Mouse (Mus musculus): Measurements from ENCODE around the gene Sipa1l1. TPM values are rescaled to one million over a fixed set of nuclear protein-coding genes. Genes with fewer than 3 reads are reported as not detected.

The Sipa1l1 gene
- polyA plus RNA-seq, 1 experiment from 2014 or later: 41.7 TPM

DNA sequence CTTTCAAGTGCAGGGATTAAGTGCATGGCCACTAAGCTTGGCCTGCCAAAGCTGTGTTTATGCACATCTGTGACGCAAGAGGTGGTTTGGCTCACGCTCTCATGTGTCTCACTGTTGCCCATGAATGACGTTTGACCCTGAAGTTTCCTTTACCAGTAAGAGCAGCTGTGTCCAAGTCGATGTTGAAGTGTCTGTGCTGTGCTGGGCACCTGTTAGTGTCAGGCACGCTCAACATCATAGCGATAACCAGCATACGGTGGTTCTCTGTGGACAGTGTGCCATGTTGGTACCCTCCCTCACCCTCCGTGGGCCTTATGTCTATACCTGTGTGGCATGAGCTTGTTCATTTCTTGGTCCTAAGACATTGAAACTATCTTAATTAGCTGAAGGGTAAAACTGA is 249.9 kb downstream of the Sipa1l1 start:
- H3K9me3 ChIP-seq: no peaks in the 10 kb centered on the region
- H3K27me3 ChIP-seq: no peaks in the 10 kb centered on the region
- ATAC-seq (ENCODE audit: low FRiP score): no peak
- no peak overlapping the region for H3K4me2 ChIP-seq
- H3K27ac ChIP-seq: no peak overlapping the region
- 93% methylated on average over 8 of the region's 8 CpGs for WGBS
- peaks cover 50% of the 10 kb centered on the region for H3K36me3 ChIP-seq (replicated peaks)
- no peak overlapping the region for H3K9ac ChIP-seq
- H3K4me1 ChIP-seq: no peaks in the 10 kb centered on the region
- no peak overlapping the region for H3K4me3 ChIP-seq (replicated peaks)

DNA sequence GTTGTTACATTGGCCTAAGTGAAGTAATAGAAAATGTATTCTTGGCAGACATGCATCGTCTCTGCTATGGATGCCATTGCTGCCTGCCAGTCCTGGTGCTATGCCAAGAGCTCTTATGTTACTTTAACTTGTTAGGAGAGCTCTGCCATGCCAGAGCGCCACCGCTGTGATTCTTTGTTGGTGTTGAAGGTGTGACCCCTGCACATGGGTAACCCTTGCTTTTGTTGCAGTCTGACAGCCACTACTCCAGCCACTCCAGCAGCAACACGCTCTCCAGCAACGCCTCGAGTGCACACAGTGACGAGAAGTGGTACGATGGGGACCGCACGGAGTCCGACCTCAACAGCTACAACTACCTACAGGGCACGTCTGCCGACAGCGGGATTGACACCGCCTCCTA is 255.7 kb downstream of the Sipa1l1 start:
- no peaks in the 10 kb centered on the region for H3K9me3 ChIP-seq
- no peak for ATAC-seq (ENCODE audit: low FRiP score)
- peaks cover 59% of the 10 kb centered on the region for H3K36me3 ChIP-seq (replicated peaks)
- WGBS: 94% methylated on average over 15 of the region's 15 CpGs
- no peak overlapping the region for H3K27ac ChIP-seq
- H3K27me3 ChIP-seq: no peaks in the 10 kb centered on the region
- H3K4me1 ChIP-seq: no peaks in the 10 kb centered on the region
- H3K4me2 ChIP-seq: no peak overlapping the region
- H3K9ac ChIP-seq: no peak overlapping the region
- H3K4me3 ChIP-seq (replicated peaks): no peak overlapping the region

DNA sequence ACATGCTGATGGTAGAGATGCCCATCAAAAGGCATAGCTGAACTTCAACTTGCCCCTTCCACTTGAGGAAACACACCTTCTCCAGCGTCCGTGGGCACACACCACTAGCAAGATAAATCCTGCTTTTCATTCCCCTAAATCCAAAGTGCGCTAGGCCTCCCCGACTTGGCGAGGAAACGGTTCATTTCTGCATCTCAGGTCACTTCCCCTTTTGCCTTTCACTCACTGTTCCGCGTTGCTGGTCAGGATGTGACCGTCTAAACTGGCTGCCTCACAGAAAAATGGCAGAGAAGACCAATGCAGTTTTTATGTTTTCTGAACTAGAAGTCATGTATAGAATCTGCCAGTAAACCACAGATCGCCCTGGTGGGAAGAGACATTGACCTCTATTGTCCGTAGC is 256.7 kb downstream of the Sipa1l1 start:
- WGBS: 91% methylated on average over 11 of the region's 11 CpGs

DNA sequence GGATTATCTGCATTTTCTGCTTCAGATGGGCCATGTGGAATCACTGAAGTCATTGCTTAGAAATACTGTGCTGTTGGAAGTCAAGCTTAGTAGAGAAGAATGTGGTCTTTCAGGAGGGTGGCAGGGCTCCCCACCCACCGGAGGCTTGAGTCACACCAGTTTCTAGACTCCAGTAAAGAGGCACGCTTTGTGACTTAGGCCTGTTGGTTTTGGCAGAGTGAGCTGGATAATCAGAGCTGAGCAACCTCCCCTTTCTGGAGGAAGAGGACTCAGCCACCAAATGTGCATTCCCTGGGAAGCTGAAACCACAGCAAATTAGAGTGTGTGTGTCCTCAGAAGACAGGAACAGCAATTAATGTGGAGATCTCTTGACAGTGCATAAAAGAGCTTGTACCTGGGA is 258.3 kb downstream of the Sipa1l1 start:
- no peaks in the 10 kb centered on the region for H3K9me3 ChIP-seq
- no peak overlapping the region for H3K27ac ChIP-seq
- 84% methylated on average over 2 of the region's 2 CpGs for WGBS
- H3K9ac ChIP-seq: no peak overlapping the region
- no peak for ATAC-seq (ENCODE audit: low FRiP score)
- peaks cover 45% of the 10 kb centered on the region for H3K36me3 ChIP-seq (replicated peaks)
- no peaks in the 10 kb centered on the region for H3K27me3 ChIP-seq
- no peak overlapping the region for H3K4me3 ChIP-seq (replicated peaks)
- H3K4me1 ChIP-seq: no peaks in the 10 kb centered on the region
- H3K4me2 ChIP-seq: no peak overlapping the region

More for the DNA sequence above, 256.7 kb downstream of the Sipa1l1 start:
- Histone ChIP-seq H3K9me3 (no peaks in the 10 kb centered on the region), H3K36me3 (replicated peaks) (peaks cover 59% of the 10 kb centered on the region), H3K4me1 (no peaks in the 10 kb centered on the region), H3K27ac (no peak overlapping the region), H3K4me3 (replicated peaks) (no peak overlapping the region), H3K9ac (no peak overlapping the region), H3K4me2 (no peak overlapping the region), H3K27me3 (no peaks in the 10 kb centered on the region)
- ATAC-seq (ENCODE audit: low FRiP score): no peak

DNA sequence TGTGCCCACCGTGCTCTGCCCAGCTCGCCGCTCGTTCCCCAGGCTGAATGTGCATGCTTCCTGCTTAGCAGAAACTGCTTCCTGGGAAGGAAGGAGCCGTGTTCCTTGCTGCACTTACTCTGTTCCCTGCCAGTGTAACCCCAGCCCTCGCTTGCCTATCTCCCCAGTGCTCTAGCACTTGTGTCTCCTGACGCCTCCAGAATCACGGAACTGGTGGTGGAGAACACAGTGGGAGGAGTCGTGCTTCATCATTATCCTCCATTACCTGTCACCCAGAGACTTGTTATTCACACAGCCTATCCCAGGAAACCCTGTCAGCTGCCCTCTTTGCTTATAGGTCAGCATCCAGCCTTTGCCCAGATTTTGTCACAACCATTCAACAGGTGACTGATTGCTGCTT is 259.3 kb downstream of the Sipa1l1 start:
- no peak overlapping the region for H3K4me2 ChIP-seq
- peaks cover 42% of the 10 kb centered on the region for H3K36me3 ChIP-seq (replicated peaks)
- H3K9me3 ChIP-seq: no peaks in the 10 kb centered on the region
- WGBS: 93% methylated on average over 9 of the region's 9 CpGs
- no peak overlapping the region for H3K9ac ChIP-seq
- H3K4me1 ChIP-seq: no peaks in the 10 kb centered on the region
- H3K4me3 ChIP-seq (replicated peaks): no peak overlapping the region
- H3K27me3 ChIP-seq: no peaks in the 10 kb centered on the region
- H3K27ac ChIP-seq: no peak overlapping the region
- ATAC-seq (ENCODE audit: low FRiP score): no peak

DNA sequence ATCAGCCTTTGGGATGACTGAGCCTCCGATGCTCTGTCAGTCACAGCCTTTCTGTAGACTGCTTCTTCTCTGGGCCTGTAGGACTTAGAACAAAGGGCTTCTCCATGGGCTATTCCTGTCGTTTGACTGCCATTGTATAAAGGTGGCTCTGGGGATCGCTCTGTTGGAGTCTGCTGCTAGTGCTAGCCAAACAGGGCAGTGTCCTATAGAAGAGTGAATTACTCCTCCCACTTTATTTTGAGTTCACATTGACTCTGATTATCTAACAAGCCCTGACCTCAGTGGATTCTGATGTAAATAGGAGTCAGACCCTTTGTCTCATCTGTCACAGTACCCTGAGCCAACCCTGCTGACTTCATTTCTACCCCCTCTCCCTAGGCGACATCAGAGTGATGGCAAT is 264.2 kb downstream of the Sipa1l1 start:
- no peak overlapping the region for H3K9ac ChIP-seq
- no peak overlapping the region for H3K4me2 ChIP-seq
- no peak for ATAC-seq (ENCODE audit: low FRiP score)
- 39% methylated on average over 4 of the region's 4 CpGs for WGBS
- H3K4me3 ChIP-seq (replicated peaks): no peak overlapping the region
- H3K4me1 ChIP-seq: no peaks in the 10 kb centered on the region; the same call in 1 of the 2 replicates
- H3K27ac ChIP-seq: no peak overlapping the region
- H3K9me3 ChIP-seq: no peaks in the 10 kb centered on the region
- H3K36me3 ChIP-seq (replicated peaks): peaks cover 50% of the 10 kb centered on the region
- no peaks in the 10 kb centered on the region for H3K27me3 ChIP-seq

DNA sequence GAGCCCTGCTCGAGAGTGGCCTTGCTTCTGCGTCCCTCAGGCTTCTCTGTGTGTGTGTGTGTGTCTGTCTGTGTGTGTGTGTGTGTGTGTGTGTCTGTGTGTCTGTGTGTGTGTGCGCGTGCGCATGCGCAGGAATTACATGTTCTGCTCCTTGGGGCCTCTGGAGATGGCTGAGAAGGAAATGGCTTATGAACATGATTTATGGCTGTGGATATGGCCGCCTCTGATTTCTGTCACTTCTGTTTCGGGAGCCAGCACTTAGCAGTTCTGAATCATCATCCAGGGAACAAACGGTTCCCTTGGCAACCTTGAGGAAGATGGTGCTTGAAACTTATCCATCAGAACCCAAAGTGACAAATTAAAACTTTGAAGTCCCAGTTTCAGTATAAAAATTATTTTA is 265.5 kb downstream of the Sipa1l1 start:
- Histone ChIP-seq H3K9ac (no peak overlapping the region), H3K9me3 (no peaks in the 10 kb centered on the region), H3K4me3 (replicated peaks) (no peak overlapping the region), H3K27me3 (no peaks in the 10 kb centered on the region), H3K27ac (no peak overlapping the region), H3K4me1 (no peaks in the 10 kb centered on the region; the same call in 1 of the 2 replicates), H3K36me3 (replicated peaks) (peaks cover 52% of the 10 kb centered on the region), H3K4me2 (no peak overlapping the region)
- no peak for ATAC-seq (ENCODE audit: low FRiP score)
- 86% methylated on average over 9 of the region's 9 CpGs for WGBS

DNA sequence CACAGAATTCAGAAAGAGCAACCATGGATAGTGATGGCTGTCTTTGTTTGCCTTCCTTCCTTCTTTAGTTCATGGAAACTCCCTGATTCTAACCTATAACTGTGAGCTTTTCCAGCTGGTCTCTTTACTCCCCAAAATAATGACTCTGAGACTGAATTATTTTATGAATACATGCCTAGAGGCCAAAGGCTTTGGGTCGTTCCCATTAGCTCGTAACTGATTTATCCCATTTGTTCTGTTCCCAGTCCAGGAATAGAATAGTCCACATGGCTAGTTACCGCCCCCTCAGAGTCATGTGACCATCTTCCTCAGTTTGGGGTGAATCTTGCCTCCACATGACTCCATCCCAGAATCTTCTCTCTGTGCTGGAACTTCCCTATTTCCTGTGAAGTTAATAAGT is 272.4 kb downstream of the Sipa1l1 start:
- Histone ChIP-seq H3K9me3 (no peaks in the 10 kb centered on the region), H3K4me3 (replicated peaks) (no peak overlapping the region), H3K27ac (no peak overlapping the region), H3K27me3 (no peaks in the 10 kb centered on the region), H3K36me3 (replicated peaks) (peaks cover 63% of the 10 kb centered on the region), H3K4me1 (no peaks in the 10 kb centered on the region), H3K9ac (no peak overlapping the region), H3K4me2 (no peak overlapping the region)
- ATAC-seq (ENCODE audit: low FRiP score): no peak
- WGBS: 95% methylated on average over 3 of the region's 3 CpGs

DNA sequence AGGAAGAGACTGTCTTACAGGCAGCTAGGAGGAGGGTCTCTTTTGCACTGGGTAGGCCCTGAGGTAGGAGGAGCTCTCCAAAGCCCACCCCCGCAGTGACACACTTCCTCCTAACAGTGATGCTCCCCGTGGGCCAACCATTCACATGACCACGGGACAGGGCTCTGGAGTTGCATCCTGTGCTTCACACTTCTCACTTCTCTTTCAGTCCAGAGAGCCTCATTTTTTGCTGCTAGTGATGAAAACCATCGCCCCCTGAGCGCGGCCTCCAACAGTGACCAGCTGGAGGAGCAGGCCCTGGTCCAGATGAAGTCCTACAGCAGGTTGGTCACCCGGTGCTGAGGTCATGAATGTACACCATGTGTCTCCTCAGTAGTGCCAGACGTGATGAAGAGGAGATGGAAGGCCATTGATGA is 277.5 kb downstream of the Sipa1l1 start:
- Histone ChIP-seq H3K4me2 (no peak overlapping the region), H3K36me3 (replicated peaks) (peaks cover 54% of the 10 kb centered on the region), H3K9ac (no peak overlapping the region), H3K27me3 (no peaks in the 10 kb centered on the region), H3K4me1 (no peaks in the 10 kb centered on the region), H3K4me3 (replicated peaks) (no peak overlapping the region), H3K9me3 (no peaks in the 10 kb centered on the region), H3K27ac (no peak overlapping the region)
- WGBS: 93% methylated on average over 8 of the region's 8 CpGs
- no peak for ATAC-seq (ENCODE audit: low FRiP score)

DNA sequence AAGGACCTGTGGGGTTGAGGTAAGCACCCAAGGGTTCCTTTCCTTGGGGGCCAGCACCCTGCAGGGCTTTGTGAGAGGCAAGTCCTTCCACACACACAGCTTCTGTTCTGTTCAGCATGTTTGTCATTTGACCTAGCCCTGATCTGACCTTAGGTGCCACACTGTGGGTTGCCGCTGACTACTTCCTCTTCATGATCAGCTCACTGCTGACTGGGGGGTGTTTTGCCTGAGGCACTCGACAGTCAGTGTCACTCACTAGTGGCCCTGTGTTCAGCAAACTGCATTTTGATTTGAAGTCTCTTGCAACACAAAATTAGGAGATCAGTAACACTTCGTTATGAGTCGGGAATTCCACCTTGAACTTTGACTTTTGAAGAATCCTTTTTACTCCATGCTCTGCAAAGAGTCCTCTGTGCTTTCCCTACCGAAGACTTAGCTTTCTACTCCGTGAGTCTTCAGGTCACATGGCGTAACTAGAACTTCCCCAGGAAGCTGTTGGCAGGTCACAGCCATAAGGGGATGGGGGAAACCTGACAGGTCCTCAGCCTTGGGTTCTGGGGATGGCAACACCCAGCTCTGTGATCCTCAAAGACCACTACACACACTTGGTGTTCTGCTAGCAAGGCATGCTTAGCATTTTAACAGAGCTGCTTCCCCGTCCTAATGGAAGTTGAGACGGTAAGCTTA is 279.2 kb downstream of the Sipa1l1 start:
- Histone ChIP-seq H3K9ac (no peak overlapping the region), H3K9me3 (no peaks in the 10 kb centered on the region), H3K4me3 (replicated peaks) (no peak overlapping the region), H3K27me3 (no peaks in the 10 kb centered on the region), H3K4me2 (no peak overlapping the region), H3K36me3 (replicated peaks) (peaks cover 44% of the 10 kb centered on the region), H3K27ac (no peak overlapping the region), H3K4me1 (no peaks in the 10 kb centered on the region)
- 85% methylated on average over 9 of the region's 9 CpGs for WGBS
- no peak for ATAC-seq (ENCODE audit: low FRiP score)

DNA sequence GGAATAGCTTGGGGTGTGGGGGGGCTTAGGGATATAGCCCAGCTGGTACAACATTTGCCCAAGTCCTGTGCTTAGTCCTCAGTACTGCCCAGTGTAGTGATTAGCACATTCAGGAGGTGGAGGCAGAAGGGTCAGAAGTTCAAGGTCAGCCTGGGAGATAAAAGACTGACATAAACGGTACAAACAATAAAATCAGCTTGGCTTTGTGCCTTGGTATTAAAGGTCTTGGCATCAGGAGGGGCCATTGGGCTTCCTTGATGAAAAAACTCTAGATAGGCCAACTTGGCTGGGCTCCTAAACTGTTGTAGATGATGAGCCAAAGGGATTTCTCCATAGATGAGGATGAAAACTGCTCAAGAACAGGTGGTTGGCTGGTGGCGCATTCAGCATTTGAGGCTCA is 283.3 kb downstream of the Sipa1l1 start:
- no peak for ATAC-seq (ENCODE audit: low FRiP score)
- H3K4me3 ChIP-seq (replicated peaks): no peak overlapping the region
- H3K27me3 ChIP-seq: no peaks in the 10 kb centered on the region
- WGBS: 89% methylated on average over 2 of the region's 2 CpGs
- H3K27ac ChIP-seq: no peak overlapping the region
- no peak overlapping the region for H3K9ac ChIP-seq
- H3K4me1 ChIP-seq: no peaks in the 10 kb centered on the region
- no peak overlapping the region for H3K4me2 ChIP-seq
- H3K36me3 ChIP-seq (replicated peaks): peaks cover 22% of the 10 kb centered on the region
- no peaks in the 10 kb centered on the region for H3K9me3 ChIP-seq

DNA sequence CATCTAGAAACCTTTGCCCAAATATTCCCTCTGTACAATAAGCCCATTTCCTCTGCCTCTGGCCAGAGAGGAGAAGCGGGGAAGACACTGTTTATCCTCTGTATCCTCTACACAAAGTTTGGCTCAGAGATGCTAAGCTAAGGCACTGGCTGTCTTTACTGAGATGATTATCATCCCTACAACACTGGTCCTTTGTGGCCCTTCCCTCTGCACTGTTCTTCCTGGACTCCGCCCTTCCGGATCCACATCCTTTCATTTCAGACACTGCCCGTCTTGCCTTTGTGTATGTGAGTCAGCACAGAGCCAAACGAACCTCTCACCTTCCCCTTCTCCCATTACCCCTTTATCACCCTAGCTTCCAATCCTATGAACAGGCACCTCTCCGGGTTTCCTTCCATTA is 285.3 kb downstream of the Sipa1l1 start:
- H3K27ac ChIP-seq: no peak overlapping the region
- no peaks in the 10 kb centered on the region for H3K4me1 ChIP-seq
- H3K9me3 ChIP-seq: no peaks in the 10 kb centered on the region
- no peak overlapping the region for H3K4me3 ChIP-seq (replicated peaks)
- no peaks in the 10 kb centered on the region for H3K27me3 ChIP-seq
- WGBS: 89% methylated on average over 6 of the region's 6 CpGs
- no peak for ATAC-seq (ENCODE audit: low FRiP score)
- no peak overlapping the region for H3K9ac ChIP-seq
- H3K4me2 ChIP-seq: no peak overlapping the region
- peaks cover 6% of the 10 kb centered on the region; the same call in 1 of the 2 replicates for H3K36me3 ChIP-seq (replicated peaks)

DNA sequence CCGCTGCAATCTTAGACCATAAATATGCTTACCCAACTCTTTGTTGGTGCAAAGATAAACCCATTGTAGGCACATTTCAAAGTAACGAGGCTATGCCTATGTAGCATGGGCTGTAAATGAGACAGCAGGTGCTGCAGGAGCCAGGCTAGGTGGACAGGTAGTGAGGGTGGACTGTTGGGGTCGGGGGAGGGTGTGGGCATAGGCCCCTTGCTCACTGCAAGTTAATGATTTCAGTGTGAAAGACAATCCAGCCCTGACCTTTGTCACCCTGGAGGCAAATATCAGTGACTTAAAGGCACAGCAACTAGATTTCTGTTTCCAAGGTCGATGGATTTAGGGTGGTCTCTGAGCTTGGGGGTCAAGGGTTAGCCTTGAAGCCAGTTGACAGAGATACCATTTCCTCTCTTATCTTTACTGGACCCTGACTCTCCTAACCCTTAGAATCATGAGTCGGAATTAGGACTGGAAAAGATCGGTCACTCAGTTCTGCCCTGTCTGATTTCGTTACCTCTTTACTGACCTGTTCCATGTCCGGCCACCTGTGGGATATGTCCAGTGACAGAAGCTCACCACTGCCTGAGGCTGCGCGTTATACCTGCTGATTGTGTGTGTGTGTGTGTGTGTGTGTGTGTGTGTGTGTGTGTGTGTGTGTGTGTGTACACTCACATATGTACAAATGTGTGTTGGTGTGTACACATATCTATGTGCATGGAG is 286.7 kb downstream of the Sipa1l1 start:
- no peak overlapping the region for H3K4me2 ChIP-seq
- no peaks in the 10 kb centered on the region; the same call in 1 of the 2 replicates for H3K36me3 ChIP-seq (replicated peaks)
- H3K4me3 ChIP-seq (replicated peaks): no peak overlapping the region
- H3K27ac ChIP-seq: no peak overlapping the region
- no peaks in the 10 kb centered on the region for H3K4me1 ChIP-seq
- no peaks in the 10 kb centered on the region for H3K9me3 ChIP-seq
- no peaks in the 10 kb centered on the region for H3K27me3 ChIP-seq
- ATAC-seq (ENCODE audit: low FRiP score): no peak
- H3K9ac ChIP-seq: no peak overlapping the region
- 87% methylated on average over 10 of the region's 10 CpGs for WGBS
